Mouse (Mus musculus) right cerebral cortex, postnatal 10 days (tissue): ENCODE data around the gene Coq8b.

Source experiments
- DNase-seq, 2 experiments: peaks; one replicate each; pipeline ENCODE4 v3.0.0; 2021; ENCODE audit warnings: low spot score in 2 of 2

The Coq8b gene

GRCm38 (mm10) chr7:27232781-27233281, at the start of gene Coq8b:
Coq8b (plus strand) TSS chr7:27233023.
- peak; percentile 95 to 96 for DNase-seq

GRCm38 (mm10) chr7:27184964-27185363, 47.9 kb upstream of the Coq8b start:
- DNase-seq, result no peak

GRCm38 (mm10) chr7:27185986-27186385, 46.8 kb upstream of the Coq8b start:
- no peak for DNase-seq

GRCm38 (mm10) chr7:27189271-27189931, 43.4 kb upstream of the Coq8b start:
- DNase-seq, result no peak

GRCm38 (mm10) chr7:27192434-27192833, 40.4 kb upstream of the Coq8b start:
- DNase-seq, result no peak

GRCm38 (mm10) chr7:27193731-27194130, 39.1 kb upstream of the Coq8b start:
- DNase-seq, result no peak

- DNase-seq, result peak; percentile 98 to 100
Measured at GRCm38 (mm10) chr7:27195681-27196611, 36.9 kb upstream of the Coq8b start, which contains the start of the genes BC024978 and Snrpa. BC024978 (plus strand) TSS chr7:27195781. Snrpa (minus strand) TSS chr7:27196271.

- DNase-seq, result no peak
Measured at GRCm38 (mm10) chr7:27197136-27197535, 35.7 kb upstream of the Coq8b start.

GRCm38 (mm10) chr7:27197634-27198033, 35.2 kb upstream of the Coq8b start:
- no peak for DNase-seq

GRCm38 (mm10) chr7:27198355-27198754, 34.5 kb upstream of the Coq8b start:
- no peak for DNase-seq

GRCm38 (mm10) chr7:27198779-27199178, 34.0 kb upstream of the Coq8b start:
- no peak for DNase-seq

GRCm38 (mm10) chr7:27203730-27204449, 28.9 kb upstream of the Coq8b start:
- DNase-seq, result no peak

- DNase-seq, result no peak
Measured at GRCm38 (mm10) chr7:27212626-27213025, 20.2 kb upstream of the Coq8b start.

GRCm38 (mm10) chr7:27218586-27218985, 14.2 kb upstream of the Coq8b start:
- DNase-seq, result no peak

GRCm38 (mm10) chr7:27219937-27220336, 12.9 kb upstream of the Coq8b start:
- DNase-seq, result no peak

GRCm38 (mm10) chr7:27221939-27222338, 10.9 kb upstream of the Coq8b start:
- no peak for DNase-seq

- DNase-seq, result no peak
Measured at GRCm38 (mm10) chr7:27222538-27222937, 10.3 kb upstream of the Coq8b start.

GRCm38 (mm10) chr7:27224877-27225575, 7.8 kb upstream of the Coq8b start:
- DNase-seq, result peak; percentile 53 to 64

GRCm38 (mm10) chr7:27227276-27227675, 5.5 kb upstream of the Coq8b start:
- no peak for DNase-seq

GRCm38 (mm10) chr7:27227676-27228075, 5.1 kb upstream of the Coq8b start:
- peak in 1 of 2 experiments; percentile 59 for DNase-seq

GRCm38 (mm10) chr7:27228281-27228821, 4.5 kb upstream of the Coq8b start, which contains the start of gene Itpkc:
Itpkc (minus strand) TSS chr7:27228661.
- peak; percentile 95 to 96 for DNase-seq
